Mouse (Mus musculus) kidney, embryonic 16.5 days (tissue): ENCODE results near the gene Hdhd5. TPM values are rescaled to one million over a fixed set of nuclear protein-coding genes. Genes with fewer than 3 reads are reported as not detected.
A peak's percentile ranks its signal among the peaks of the same experiment; 100 is the strongest.

Source experiments
- ATAC-seq: fragments of 200-750 bp; cut with Nextera tagmentation; 2 replicates; pipeline ENCODE4 v1.8.0; 2017; ENCODE audit warnings: moderate TSS enrichment; ENCODE audit not compliant: low FRiP score, low TSS enrichment
- H3K27ac ChIP-seq: fragments of 300-500 bp; sonication (generic); 2 replicates; pipeline ENCODE4 v1.5.1; 2014; ENCODE audit warnings: low read length
- H3K27me3 ChIP-seq: fragments of 300-500 bp; sonication (generic); 2 replicates; pipeline ENCODE4 v1.6.1; 2014; ENCODE audit warnings: low read length, control low read depth, mixed read lengths; ENCODE audit not compliant: insufficient read depth
- H3K36me3 ChIP-seq: fragments of 300-500 bp; sonication (generic); 2 replicates; pipeline ENCODE4 v1.6.1; 2014; ENCODE audit warnings: low read length, control low read depth, mixed read lengths; ENCODE audit not compliant: insufficient read depth
- H3K4me1 ChIP-seq: fragments of 300-500 bp; sonication (generic); 2 replicates; pipeline ENCODE4 v1.6.1; 2014; ENCODE audit warnings: low read length, control low read depth, mixed read lengths; ENCODE audit not compliant: insufficient read depth
- H3K4me2 ChIP-seq: fragments of 300-500 bp; sonication (generic); replicated peaks from 2 replicates; pipeline ENCODE4 v1.6.1; 2014; ENCODE audit warnings: low read depth, low read length
- H3K4me3 ChIP-seq: fragments of 300-500 bp; sonication (generic); 2 replicates; pipeline ENCODE4 v1.5.1; 2014; ENCODE audit warnings: mild to moderate bottlenecking, low read length
- H3K9ac ChIP-seq: fragments of 300-500 bp; sonication (generic); replicated peaks from 2 replicates; pipeline ENCODE4 v1.6.1; 2014; ENCODE audit warnings: low read length
- H3K9me3 ChIP-seq: fragments of 300-500 bp; sonication (generic); 2 replicates; pipeline ENCODE4 v1.6.1; 2016; ENCODE audit warnings: low read length, control low read depth
- whole genome bisulfite sequencing: fragments of 180-500 bp; shearing (Covaris S2); extraction: QIAGEN DNeasy Blood & Tissue Kit; methylation state at CpG from one replicate; pipeline ENCODE4 v1.1.7; 2014; 5-methylcytosine and 5-hydroxymethylcytosine counted together
- polyA plus RNA-seq: library from polyadenylated mRNA; unstranded; fragments of >200 nt; fragmentation: Nextera tagmentation; extraction: Ambion mirVana; gene quantifications from 2 replicates; pipeline ENCODE4 v1.2.1, GENCODE M21; 2015

Gene Hdhd5
- polyA plus RNA-seq, 1 experiment from 2014 or later: 22.1 TPM

DNA sequence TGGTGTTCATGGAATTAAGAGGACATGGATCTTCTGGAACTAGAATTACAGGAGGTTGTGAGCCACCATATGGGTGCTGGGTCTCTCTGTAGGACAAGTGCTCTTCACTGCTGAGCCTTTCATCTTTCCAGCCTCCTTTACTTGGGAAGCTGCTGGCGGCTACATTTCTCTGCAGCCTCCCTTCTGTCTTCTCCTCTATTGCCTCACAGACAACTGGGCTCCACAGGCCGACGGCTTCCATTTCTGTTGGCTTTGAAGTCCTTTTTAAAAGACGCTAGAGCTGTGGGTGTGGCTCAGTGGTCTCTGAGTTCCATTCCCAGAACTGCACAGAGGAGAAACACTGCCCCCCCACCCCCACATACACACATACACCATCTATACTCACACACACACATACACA is 65.7 kb downstream of the Hdhd5 start:
- 38% methylated on average over 4 of the region's 4 CpGs for WGBS
- Histone ChIP-seq H3K9me3 (no peaks in the 10 kb centered on the region), H3K27me3 (peaks cover 31% of the 10 kb centered on the region), H3K27ac (no peak overlapping the region), H3K4me2 (no peak overlapping the region), H3K4me1 (peaks cover 13% of the 10 kb centered on the region), H3K9ac (no peak overlapping the region), H3K36me3 (no peaks in the 10 kb centered on the region), H3K4me3 (no peak overlapping the region)
- ATAC-seq: no peak

GRCm38 (mm10) chr6:120464406-120464939 is 66.6 kb downstream of the Hdhd5 start:
- ATAC-seq: no peak
- no peaks in the 10 kb centered on the region for H3K9me3 ChIP-seq
- H3K9ac ChIP-seq: no peak overlapping the region
- H3K4me3 ChIP-seq: peak overlapping the region; percentile 64
- no peak overlapping the region for H3K27ac ChIP-seq
- peaks cover 31% of the 10 kb centered on the region for H3K27me3 ChIP-seq
- 46% methylated on average over 9 of the region's 9 CpGs for whole genome bisulfite sequencing
- H3K4me1 ChIP-seq: peaks cover 11% of the 10 kb centered on the region
- H3K36me3 ChIP-seq: no peaks in the 10 kb centered on the region
- H3K4me2 ChIP-seq: peak overlapping the region; percentile 85

DNA sequence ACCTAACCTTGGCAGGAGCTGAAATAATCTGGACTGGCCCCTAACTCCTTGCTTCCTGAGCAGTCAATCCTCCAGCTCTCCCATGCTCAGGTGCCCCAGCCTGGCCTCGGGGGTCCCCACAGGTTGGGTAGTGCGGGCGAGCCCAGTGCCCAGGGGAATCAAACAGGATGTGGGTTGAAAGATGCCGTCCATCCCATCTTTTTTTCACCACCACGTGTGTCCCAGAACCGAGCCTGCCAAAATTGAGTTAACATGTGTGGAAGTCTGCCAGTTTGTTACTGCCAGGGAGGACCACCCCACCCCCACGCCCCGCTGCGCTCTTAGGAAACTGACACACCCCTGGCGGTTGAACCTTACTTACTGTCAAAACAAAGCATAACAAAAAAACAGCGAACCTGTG is 67.2 kb downstream of the Hdhd5 start:
- H3K4me1 ChIP-seq: peaks cover 10% of the 10 kb centered on the region
- peaks cover 31% of the 10 kb centered on the region for H3K27me3 ChIP-seq
- no peak overlapping the region for H3K27ac ChIP-seq
- ATAC-seq: peak; percentile 46
- H3K9ac ChIP-seq: peak overlapping the region; percentile 68
- peak overlapping the region; percentile 64 for H3K4me3 ChIP-seq
- 2% methylated on average over 11 of the region's 11 CpGs for WGBS
- no peaks in the 10 kb centered on the region for H3K9me3 ChIP-seq
- no peaks in the 10 kb centered on the region for H3K36me3 ChIP-seq
- peak overlapping the region; percentile 85 for H3K4me2 ChIP-seq

- H3K4me1 ChIP-seq: peaks cover 10% of the 10 kb centered on the region
- peak within 1 kb of the TSS; percentile 68 for H3K9ac ChIP-seq
- peak; percentile 87 for ATAC-seq
- WGBS: under 1% methylated on average over 78 of the region's 90 CpGs
- no peak within 1 kb of the TSS for H3K27ac ChIP-seq
- H3K4me2 ChIP-seq: peak within 1 kb of the TSS; percentile 85
- H3K27me3 ChIP-seq: peaks cover 31% of the 10 kb centered on the region
- H3K36me3 ChIP-seq: no peaks in the 10 kb centered on the region
- H3K4me3 ChIP-seq: peak within 1 kb of the TSS; percentile 64
- H3K9me3 ChIP-seq: no peaks in the 10 kb centered on the region
Measured at GRCm38 (mm10) chr6:120463086-120463871, 67.8 kb downstream of the Hdhd5 start, which contains the start of gene Il17ra. Gene Il17ra, plus strand, starts transcription at chr6:120463247.

- peaks cover 31% of the 10 kb centered on the region for H3K27me3 ChIP-seq
- no peak overlapping the region for H3K27ac ChIP-seq
- no peaks in the 10 kb centered on the region for H3K9me3 ChIP-seq
- WGBS: 50% methylated on average over 6 of the region's 6 CpGs
- H3K4me1 ChIP-seq: peaks cover 10% of the 10 kb centered on the region
- H3K4me2 ChIP-seq: no peak overlapping the region
- no peak overlapping the region for H3K9ac ChIP-seq
- no peak for ATAC-seq
- no peaks in the 10 kb centered on the region for H3K36me3 ChIP-seq
- no peak overlapping the region for H3K4me3 ChIP-seq
Measured at GRCm38 (mm10) chr6:120462251-120462650, 68.9 kb downstream of the Hdhd5 start.

GRCm38 (mm10) chr6:120461217-120461616 is 69.9 kb downstream of the Hdhd5 start:
- H3K27me3 ChIP-seq: peaks cover 31% of the 10 kb centered on the region
- H3K27ac ChIP-seq: no peak overlapping the region
- WGBS: 68% methylated on average over 15 of the region's 15 CpGs
- no peaks in the 10 kb centered on the region for H3K9me3 ChIP-seq
- H3K4me2 ChIP-seq: no peak overlapping the region
- no peak for ATAC-seq
- peaks cover 10% of the 10 kb centered on the region for H3K4me1 ChIP-seq
- H3K36me3 ChIP-seq: no peaks in the 10 kb centered on the region
- no peak overlapping the region for H3K4me3 ChIP-seq
- H3K9ac ChIP-seq: no peak overlapping the region

Other genes with a start within 250 kb of the Hdhd5 start
- 0.65 and 0.76 TPM in 2 replicates for gene D330020A13Rik, start 237.0 kb downstream of the Hdhd5 start, polyA plus RNA-seq
- 2.4 and 2.6 TPM in 2 replicates for gene B4galnt3, start 236.8 kb downstream of the Hdhd5 start, polyA plus RNA-seq
- 44.8 and 54.4 TPM in 2 replicates for gene Kdm5a, start 167.2 kb downstream of the Hdhd5 start, polyA plus RNA-seq
- gene Ccdc77, start 166.9 kb downstream of the Hdhd5 start, polyA plus RNA-seq: 25.5 and 25.8 TPM in 2 replicates
- gene Il17ra, start 68.1 kb downstream of the Hdhd5 start, polyA plus RNA-seq: 4.6 and 5.1 TPM in 2 replicates
- 0.04 TPM in 2 replicates for gene Tmem121b, start 37.5 kb downstream of the Hdhd5 start, polyA plus RNA-seq
- gene Cecr2, start 135.1 kb upstream of the Hdhd5 start, polyA plus RNA-seq: 3.9 and 4.8 TPM in 2 replicates
- gene Slc25a18, start 242.3 kb upstream of the Hdhd5 start, polyA plus RNA-seq: 0.09 and 0.16 TPM in 2 replicates